Mouse (Mus musculus): ENCODE results near the gene Sipa1l1. TPM values are rescaled to one million over a fixed set of nuclear protein-coding genes. Genes with fewer than 3 reads are reported as not detected.

The Sipa1l1 gene
- polyA plus RNA-seq, 1 experiment from 2014 or later, result 37.2 TPM

- no peaks in the 10 kb centered on the region for H3K36me3 ChIP-seq (ENCODE audit: control insufficient read depth, insufficient read depth, low read length)
- H3K4me1 ChIP-seq (ENCODE audit: control insufficient read depth, insufficient read depth, low read length), result peaks cover 33% of the 10 kb centered on the region
- WGBS (ENCODE audit: insufficient replicate concordance), result 83% methylated on average over 4 of the region's 4 CpGs
- no peak overlapping the region for H3K9ac ChIP-seq (ENCODE audit: low read depth, low read length)
- H3K27me3 ChIP-seq (ENCODE audit: control insufficient read depth, insufficient read depth, low read length), result no peaks in the 10 kb centered on the region
- no peak for ATAC-seq (replicated peaks; ENCODE audit: insufficient number of reproducible peaks, low FRiP score, low TSS enrichment)
- no peak overlapping the region for H3K4me3 ChIP-seq (ENCODE audit: low read depth, low read length)
- no peak overlapping the region for H3K4me2 ChIP-seq
- no peak overlapping the region for H3K27ac ChIP-seq (ENCODE audit: low read depth, low read length)
- H3K9me3 ChIP-seq (replicated peaks; ENCODE audit: control insufficient read depth, low read length), result no peaks in the 10 kb centered on the region
Observed at GRCm38 (mm10) chr12:82237095-82237494, 68.0 kb downstream of the Sipa1l1 start.

GRCm38 (mm10) chr12:82237946-82238345, 68.8 kb downstream of the Sipa1l1 start:
- Histone ChIP-seq H3K4me3 (ENCODE audit: low read depth, low read length) (no peak overlapping the region), H3K4me1 (ENCODE audit: control insufficient read depth, insufficient read depth, low read length) (peaks cover 29% of the 10 kb centered on the region), H3K9ac (ENCODE audit: low read depth, low read length) (no peak overlapping the region), H3K27ac (ENCODE audit: low read depth, low read length) (no peak overlapping the region), H3K36me3 (ENCODE audit: control insufficient read depth, insufficient read depth, low read length) (no peaks in the 10 kb centered on the region), H3K27me3 (ENCODE audit: control insufficient read depth, insufficient read depth, low read length) (no peaks in the 10 kb centered on the region), H3K9me3 (replicated peaks; ENCODE audit: control insufficient read depth, low read length) (no peaks in the 10 kb centered on the region), H3K4me2 (no peak overlapping the region)
- WGBS (ENCODE audit: insufficient replicate concordance), result 53% methylated on average over 4 of the region's 4 CpGs
- no peak for ATAC-seq (replicated peaks; ENCODE audit: insufficient number of reproducible peaks, low FRiP score, low TSS enrichment)

DNA sequence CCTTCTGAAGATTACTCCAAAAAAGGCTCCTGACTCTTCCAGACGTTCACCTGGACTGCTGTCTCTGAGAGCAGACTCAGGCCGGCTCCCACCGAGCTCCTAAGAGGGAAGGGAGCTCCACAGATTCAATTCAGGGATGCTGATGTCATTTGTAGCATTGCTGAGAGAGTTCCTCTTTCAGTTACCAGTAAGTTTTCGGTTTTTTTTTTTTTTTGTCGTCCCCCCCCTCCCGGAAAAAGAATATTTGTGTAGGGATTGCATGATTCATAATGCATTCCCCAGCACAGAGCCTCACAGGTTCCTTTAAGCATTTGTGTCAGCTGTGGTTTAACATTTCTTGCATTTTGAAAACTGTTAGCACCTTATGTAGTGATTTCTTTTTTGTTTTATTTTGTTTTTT, 71.6 kb downstream of the Sipa1l1 start:
- WGBS (ENCODE audit: insufficient replicate concordance), result 69% methylated on average over 6 of the region's 6 CpGs
- no peak overlapping the region for H3K4me3 ChIP-seq (ENCODE audit: low read depth, low read length)
- no peak for ATAC-seq (replicated peaks; ENCODE audit: insufficient number of reproducible peaks, low FRiP score, low TSS enrichment)

DNA sequence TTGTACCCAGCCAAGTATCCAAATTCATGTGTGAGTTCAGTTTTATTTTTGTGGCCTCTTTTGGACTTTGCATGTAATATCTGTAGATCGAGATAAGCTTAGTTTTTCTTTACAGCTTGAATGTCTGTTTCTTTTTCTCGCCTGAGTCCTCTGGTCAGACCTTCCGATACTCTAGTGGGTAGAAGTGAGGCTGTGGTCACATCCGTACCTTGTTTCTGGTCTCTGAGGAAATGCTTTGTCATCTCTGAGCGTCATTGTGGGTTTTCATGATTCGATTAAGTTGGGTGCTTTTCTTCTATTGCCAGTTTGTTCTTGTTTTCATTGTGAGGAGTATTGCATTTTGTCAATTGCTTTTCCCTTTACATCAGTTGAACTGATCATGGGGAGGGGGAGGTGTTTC, 76.1 kb downstream of the Sipa1l1 start:
- H3K4me1 ChIP-seq (ENCODE audit: control insufficient read depth, insufficient read depth, low read length), result no peaks in the 10 kb centered on the region
- 79% methylated on average over 6 of the region's 6 CpGs for WGBS (ENCODE audit: insufficient replicate concordance)
- no peak overlapping the region for H3K9ac ChIP-seq (ENCODE audit: low read depth, low read length)
- no peak overlapping the region for H3K27ac ChIP-seq (ENCODE audit: low read depth, low read length)
- no peak overlapping the region for H3K4me2 ChIP-seq
- no peak for ATAC-seq (replicated peaks; ENCODE audit: insufficient number of reproducible peaks, low FRiP score, low TSS enrichment)
- no peaks in the 10 kb centered on the region for H3K36me3 ChIP-seq (ENCODE audit: control insufficient read depth, insufficient read depth, low read length)
- H3K4me3 ChIP-seq (ENCODE audit: low read depth, low read length), result no peak overlapping the region
- no peaks in the 10 kb centered on the region for H3K27me3 ChIP-seq (ENCODE audit: control insufficient read depth, insufficient read depth, low read length)
- no peaks in the 10 kb centered on the region for H3K9me3 ChIP-seq (replicated peaks; ENCODE audit: control insufficient read depth, low read length)

More for the DNA sequence above, 71.6 kb downstream of the Sipa1l1 start:
- Histone ChIP-seq H3K9me3 (replicated peaks; ENCODE audit: control insufficient read depth, low read length) (no peaks in the 10 kb centered on the region), H3K9ac (ENCODE audit: low read depth, low read length) (no peak overlapping the region), H3K4me2 (no peak overlapping the region), H3K4me1 (ENCODE audit: control insufficient read depth, insufficient read depth, low read length) (peaks cover 16% of the 10 kb centered on the region), H3K27me3 (ENCODE audit: control insufficient read depth, insufficient read depth, low read length) (no peaks in the 10 kb centered on the region), H3K36me3 (ENCODE audit: control insufficient read depth, insufficient read depth, low read length) (no peaks in the 10 kb centered on the region), H3K27ac (ENCODE audit: low read depth, low read length) (no peak overlapping the region)

DNA sequence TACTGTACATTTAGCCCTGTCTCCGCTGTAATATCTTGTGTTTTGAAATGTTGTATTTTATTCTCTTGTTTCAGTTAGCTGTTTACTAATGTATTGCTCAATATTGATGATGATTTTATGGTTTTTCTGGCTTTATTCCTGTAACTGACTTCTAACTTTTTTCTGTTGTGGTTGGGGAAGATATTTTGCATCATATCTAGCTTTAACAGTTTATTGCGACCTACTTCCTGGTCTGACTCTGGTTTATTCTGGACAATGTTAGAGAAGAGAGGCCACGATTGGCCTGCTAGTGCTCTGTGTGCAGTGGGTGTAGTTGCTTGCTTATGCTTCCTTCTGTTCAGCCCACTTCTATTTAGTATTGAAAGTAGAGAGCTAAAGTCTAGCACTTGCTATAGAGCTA, 77.3 kb downstream of the Sipa1l1 start:
- 82% methylated on average over 3 of the region's 3 CpGs for WGBS (ENCODE audit: insufficient replicate concordance)
- ATAC-seq (replicated peaks; ENCODE audit: insufficient number of reproducible peaks, low FRiP score, low TSS enrichment), result no peak
- no peaks in the 10 kb centered on the region for H3K36me3 ChIP-seq (ENCODE audit: control insufficient read depth, insufficient read depth, low read length)
- H3K4me1 ChIP-seq (ENCODE audit: control insufficient read depth, insufficient read depth, low read length), result no peaks in the 10 kb centered on the region
- no peaks in the 10 kb centered on the region for H3K27me3 ChIP-seq (ENCODE audit: control insufficient read depth, insufficient read depth, low read length)
- H3K4me2 ChIP-seq, result no peak overlapping the region
- H3K4me3 ChIP-seq (ENCODE audit: low read depth, low read length), result no peak overlapping the region
- no peaks in the 10 kb centered on the region for H3K9me3 ChIP-seq (replicated peaks; ENCODE audit: control insufficient read depth, low read length)
- no peak overlapping the region for H3K9ac ChIP-seq (ENCODE audit: low read depth, low read length)
- H3K27ac ChIP-seq (ENCODE audit: low read depth, low read length), result no peak overlapping the region

- no peaks in the 10 kb centered on the region for H3K4me1 ChIP-seq (ENCODE audit: control insufficient read depth, insufficient read depth, low read length)
- H3K4me2 ChIP-seq, result no peak overlapping the region
- no peaks in the 10 kb centered on the region for H3K27me3 ChIP-seq (ENCODE audit: control insufficient read depth, insufficient read depth, low read length)
- no peak overlapping the region for H3K9ac ChIP-seq (ENCODE audit: low read depth, low read length)
- no peaks in the 10 kb centered on the region for H3K36me3 ChIP-seq (ENCODE audit: control insufficient read depth, insufficient read depth, low read length)
- ATAC-seq (replicated peaks; ENCODE audit: insufficient number of reproducible peaks, low FRiP score, low TSS enrichment), result no peak
- no peak overlapping the region for H3K27ac ChIP-seq (ENCODE audit: low read depth, low read length)
- no peaks in the 10 kb centered on the region for H3K9me3 ChIP-seq (replicated peaks; ENCODE audit: control insufficient read depth, low read length)
- 80% methylated on average over 14 of the region's 14 CpGs for WGBS (ENCODE audit: insufficient replicate concordance)
- no peak overlapping the region for H3K4me3 ChIP-seq (ENCODE audit: low read depth, low read length)
Observed at GRCm38 (mm10) chr12:82247371-82248258, 78.5 kb downstream of the Sipa1l1 start.

DNA sequence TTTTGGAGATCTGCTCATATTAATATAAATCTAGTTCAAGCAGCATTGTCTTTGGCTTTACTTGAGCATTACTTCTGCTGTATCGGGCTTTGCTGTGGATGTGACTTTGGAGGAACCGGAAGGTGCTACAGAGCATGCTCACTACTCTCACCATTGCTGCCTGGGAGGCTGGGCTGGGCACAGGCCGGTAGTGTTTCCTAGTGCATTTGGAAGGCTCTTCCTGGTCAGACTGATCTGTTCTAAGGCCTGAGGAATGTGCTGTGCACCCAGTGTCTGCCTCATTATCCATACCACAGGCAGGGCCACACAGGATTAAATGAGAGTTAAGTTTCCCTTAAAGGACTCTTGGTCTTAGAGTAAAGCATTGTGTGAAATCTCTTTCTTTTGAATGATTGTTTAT, 79.4 kb downstream of the Sipa1l1 start:
- no peak overlapping the region for H3K27ac ChIP-seq (ENCODE audit: low read depth, low read length)
- H3K9ac ChIP-seq (ENCODE audit: low read depth, low read length), result no peak overlapping the region
- H3K27me3 ChIP-seq (ENCODE audit: control insufficient read depth, insufficient read depth, low read length), result no peaks in the 10 kb centered on the region
- no peak for ATAC-seq (replicated peaks; ENCODE audit: insufficient number of reproducible peaks, low FRiP score, low TSS enrichment)
- H3K4me3 ChIP-seq (ENCODE audit: low read depth, low read length), result no peak overlapping the region
- H3K9me3 ChIP-seq (replicated peaks; ENCODE audit: control insufficient read depth, low read length), result no peaks in the 10 kb centered on the region
- no peaks in the 10 kb centered on the region for H3K4me1 ChIP-seq (ENCODE audit: control insufficient read depth, insufficient read depth, low read length)
- 71% methylated on average over 3 of the region's 3 CpGs for WGBS (ENCODE audit: insufficient replicate concordance)
- H3K4me2 ChIP-seq, result no peak overlapping the region
- no peaks in the 10 kb centered on the region for H3K36me3 ChIP-seq (ENCODE audit: control insufficient read depth, insufficient read depth, low read length)

- H3K36me3 ChIP-seq (ENCODE audit: control insufficient read depth, insufficient read depth, low read length), result no peaks in the 10 kb centered on the region
- no peak overlapping the region for H3K27ac ChIP-seq (ENCODE audit: low read depth, low read length)
- H3K27me3 ChIP-seq (ENCODE audit: control insufficient read depth, insufficient read depth, low read length), result no peaks in the 10 kb centered on the region
- no peak for ATAC-seq (replicated peaks; ENCODE audit: insufficient number of reproducible peaks, low FRiP score, low TSS enrichment)
- WGBS (ENCODE audit: insufficient replicate concordance), result 64% methylated on average over 2 of the region's 2 CpGs
- H3K4me3 ChIP-seq (ENCODE audit: low read depth, low read length), result no peak overlapping the region
- no peaks in the 10 kb centered on the region for H3K9me3 ChIP-seq (replicated peaks; ENCODE audit: control insufficient read depth, low read length)
- no peak overlapping the region for H3K4me2 ChIP-seq
- H3K9ac ChIP-seq (ENCODE audit: low read depth, low read length), result no peak overlapping the region
- H3K4me1 ChIP-seq (ENCODE audit: control insufficient read depth, insufficient read depth, low read length), result peaks cover 3% of the 10 kb centered on the region; the same call in 1 of the 2 replicates
Observed at GRCm38 (mm10) chr12:82251328-82251727, 82.2 kb downstream of the Sipa1l1 start.

DNA sequence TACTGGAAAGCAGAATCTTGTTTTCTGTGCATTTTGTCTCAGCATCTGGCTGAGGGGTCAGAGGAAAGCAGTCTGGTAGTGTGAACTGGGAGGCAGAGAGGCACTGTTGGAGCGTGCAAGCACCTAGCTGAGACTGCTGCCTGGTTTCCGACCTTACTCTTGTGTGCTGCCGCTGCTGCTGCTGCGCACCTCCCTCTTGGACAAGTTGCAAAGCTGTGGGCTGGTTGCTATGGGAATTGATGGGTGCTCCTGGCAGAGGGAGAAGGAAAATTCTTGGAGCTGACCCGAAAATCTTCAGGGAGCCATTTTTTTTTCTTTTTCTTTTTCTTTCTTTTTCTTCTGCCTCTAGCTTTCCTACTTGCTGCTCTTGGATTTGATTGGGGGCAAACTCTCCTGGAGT, 85.0 kb downstream of the Sipa1l1 start:
- WGBS (ENCODE audit: insufficient replicate concordance), result 84% methylated on average over 5 of the region's 5 CpGs
- no peak overlapping the region for H3K4me3 ChIP-seq (ENCODE audit: low read depth, low read length)

More for the DNA sequence above, 85.0 kb downstream of the Sipa1l1 start:
- Histone ChIP-seq H3K9ac (ENCODE audit: low read depth, low read length) (no peak overlapping the region), H3K27me3 (ENCODE audit: control insufficient read depth, insufficient read depth, low read length) (no peaks in the 10 kb centered on the region), H3K4me2 (no peak overlapping the region), H3K36me3 (ENCODE audit: control insufficient read depth, insufficient read depth, low read length) (no peaks in the 10 kb centered on the region), H3K9me3 (replicated peaks; ENCODE audit: control insufficient read depth, low read length) (no peaks in the 10 kb centered on the region), H3K27ac (ENCODE audit: low read depth, low read length) (no peak overlapping the region), H3K4me1 (ENCODE audit: control insufficient read depth, insufficient read depth, low read length) (peaks cover 3% of the 10 kb centered on the region; the same call in 1 of the 2 replicates)
- no peak for ATAC-seq (replicated peaks; ENCODE audit: insufficient number of reproducible peaks, low FRiP score, low TSS enrichment)
